Mouse (Mus musculus): ENCODE data around the gene Gxylt1.

Gxylt1 gene

GRCm38 (mm10) chr15:93267479-93267878 lies 7.5 kb downstream of the Gxylt1 start:
- peaks cover 19% of the 10 kb centered on the region for H3K4me1 ChIP-seq (replicated peaks; ENCODE audit: low read depth, low read length)
- TF ChIP-seq NANOG (IDR thresholded peaks at IDR 0.05; ENCODE audit: borderline replicate concordance, low read length) (no peak), POU5F1 (IDR thresholded peaks at IDR 0.05; ENCODE audit: borderline replicate concordance, low read length) (no peak), CTCF (conservative IDR thresholded peaks at IDR 0.05; ENCODE audit: low read length) (no peak)
- no peak overlapping the region for H3K4me3 ChIP-seq (replicated peaks; ENCODE audit: low read length)
- peaks cover 17% of the 10 kb centered on the region for H3K36me3 ChIP-seq (ENCODE audit: insufficient read depth, low read length)
- no peaks in the 10 kb centered on the region for H3K9me3 ChIP-seq (ENCODE audit: low read length)
- no peaks in the 10 kb centered on the region for H3K27me3 ChIP-seq (ENCODE audit: insufficient read depth, low read length)

- H3K4me3 ChIP-seq (replicated peaks; ENCODE audit: low read length), result no peak overlapping the region
- H3K27me3 ChIP-seq (ENCODE audit: insufficient read depth, low read length), result no peaks in the 10 kb centered on the region
- peaks cover 19% of the 10 kb centered on the region for H3K4me1 ChIP-seq (replicated peaks; ENCODE audit: low read depth, low read length)
- no peak for TF ChIP-seq NANOG (IDR thresholded peaks at IDR 0.05; ENCODE audit: borderline replicate concordance, low read length)
- TF ChIP-seq POU5F1 (IDR thresholded peaks at IDR 0.05; ENCODE audit: borderline replicate concordance, low read length), result no peak
- TF ChIP-seq CTCF (conservative IDR thresholded peaks at IDR 0.05; ENCODE audit: low read length), result no peak
- H3K9me3 ChIP-seq (ENCODE audit: low read length), result no peaks in the 10 kb centered on the region
- peaks cover 19% of the 10 kb centered on the region for H3K36me3 ChIP-seq (ENCODE audit: insufficient read depth, low read length)
These were observed 8.6 kb downstream of the Gxylt1 start for GRCm38 (mm10) chr15:93266361-93266760.

- Histone ChIP-seq H3K4me1 (replicated peaks; ENCODE audit: low read depth, low read length) (peaks cover 18% of the 10 kb centered on the region), H3K27me3 (ENCODE audit: insufficient read depth, low read length) (no peaks in the 10 kb centered on the region), H3K4me3 (replicated peaks; ENCODE audit: low read length) (no peak overlapping the region), H3K9me3 (ENCODE audit: low read length) (no peaks in the 10 kb centered on the region), H3K36me3 (ENCODE audit: insufficient read depth, low read length) (peaks cover 25% of the 10 kb centered on the region)
- no peak for TF ChIP-seq NANOG (IDR thresholded peaks at IDR 0.05; ENCODE audit: borderline replicate concordance, low read length)
- TF ChIP-seq POU5F1 (IDR thresholded peaks at IDR 0.05; ENCODE audit: borderline replicate concordance, low read length), result no peak
- TF ChIP-seq CTCF (conservative IDR thresholded peaks at IDR 0.05; ENCODE audit: low read length), result peak; percentile 38
These were observed 9.3 kb downstream of the Gxylt1 start for GRCm38 (mm10) chr15:93265728-93266127.

GRCm38 (mm10) chr15:93265231-93265630 lies 9.7 kb downstream of the Gxylt1 start:
- H3K4me3 ChIP-seq (replicated peaks; ENCODE audit: low read length), result no peak overlapping the region
- peaks cover 13% of the 10 kb centered on the region for H3K4me1 ChIP-seq (replicated peaks; ENCODE audit: low read depth, low read length)
- peaks cover 27% of the 10 kb centered on the region for H3K36me3 ChIP-seq (ENCODE audit: insufficient read depth, low read length)
- H3K27me3 ChIP-seq (ENCODE audit: insufficient read depth, low read length), result no peaks in the 10 kb centered on the region
- H3K9me3 ChIP-seq (ENCODE audit: low read length), result no peaks in the 10 kb centered on the region
- TF ChIP-seq POU5F1 (IDR thresholded peaks at IDR 0.05; ENCODE audit: borderline replicate concordance, low read length), result no peak
- TF ChIP-seq NANOG (IDR thresholded peaks at IDR 0.05; ENCODE audit: borderline replicate concordance, low read length), result no peak
- no peak for TF ChIP-seq CTCF (conservative IDR thresholded peaks at IDR 0.05; ENCODE audit: low read length)

GRCm38 (mm10) chr15:93264221-93264620 lies 10.8 kb downstream of the Gxylt1 start:
- no peaks in the 10 kb centered on the region for H3K9me3 ChIP-seq (ENCODE audit: low read length)
- no peak for TF ChIP-seq POU5F1 (IDR thresholded peaks at IDR 0.05; ENCODE audit: borderline replicate concordance, low read length)
- no peak for TF ChIP-seq CTCF (conservative IDR thresholded peaks at IDR 0.05; ENCODE audit: low read length)
- no peak for TF ChIP-seq NANOG (IDR thresholded peaks at IDR 0.05; ENCODE audit: borderline replicate concordance, low read length)
- no peak overlapping the region for H3K4me3 ChIP-seq (replicated peaks; ENCODE audit: low read length)
- peaks cover 22% of the 10 kb centered on the region for H3K36me3 ChIP-seq (ENCODE audit: insufficient read depth, low read length)
- peaks cover 6% of the 10 kb centered on the region for H3K4me1 ChIP-seq (replicated peaks; ENCODE audit: low read depth, low read length)
- no peaks in the 10 kb centered on the region for H3K27me3 ChIP-seq (ENCODE audit: insufficient read depth, low read length)

GRCm38 (mm10) chr15:93263566-93263965 lies 11.4 kb downstream of the Gxylt1 start:
- H3K36me3 ChIP-seq (ENCODE audit: insufficient read depth, low read length), result peaks cover 27% of the 10 kb centered on the region
- H3K9me3 ChIP-seq (ENCODE audit: low read length), result no peaks in the 10 kb centered on the region
- no peaks in the 10 kb centered on the region for H3K27me3 ChIP-seq (ENCODE audit: insufficient read depth, low read length)
- no peak for TF ChIP-seq NANOG (IDR thresholded peaks at IDR 0.05; ENCODE audit: borderline replicate concordance, low read length)
- no peak overlapping the region for H3K4me3 ChIP-seq (replicated peaks; ENCODE audit: low read length)
- H3K4me1 ChIP-seq (replicated peaks; ENCODE audit: low read depth, low read length), result peaks cover 6% of the 10 kb centered on the region

GRCm38 (mm10) chr15:93262818-93263217 lies 12.2 kb downstream of the Gxylt1 start:
- TF ChIP-seq NANOG (IDR thresholded peaks at IDR 0.05; ENCODE audit: borderline replicate concordance, low read length) (no peak), CTCF (conservative IDR thresholded peaks at IDR 0.05; ENCODE audit: low read length) (no peak), POU5F1 (IDR thresholded peaks at IDR 0.05; ENCODE audit: borderline replicate concordance, low read length) (no peak)
- peaks cover 34% of the 10 kb centered on the region for H3K36me3 ChIP-seq (ENCODE audit: insufficient read depth, low read length)
- no peaks in the 10 kb centered on the region for H3K27me3 ChIP-seq (ENCODE audit: insufficient read depth, low read length)
- H3K4me3 ChIP-seq (replicated peaks; ENCODE audit: low read length), result no peak overlapping the region
- peaks cover 6% of the 10 kb centered on the region for H3K4me1 ChIP-seq (replicated peaks; ENCODE audit: low read depth, low read length)
- H3K9me3 ChIP-seq (ENCODE audit: low read length), result no peaks in the 10 kb centered on the region

- TF ChIP-seq POU5F1 (IDR thresholded peaks at IDR 0.05; ENCODE audit: borderline replicate concordance, low read length) (no peak), NANOG (IDR thresholded peaks at IDR 0.05; ENCODE audit: borderline replicate concordance, low read length) (no peak), CTCF (conservative IDR thresholded peaks at IDR 0.05; ENCODE audit: low read length) (no peak)
- Histone ChIP-seq H3K27me3 (ENCODE audit: insufficient read depth, low read length) (no peaks in the 10 kb centered on the region), H3K9me3 (ENCODE audit: low read length) (no peaks in the 10 kb centered on the region), H3K4me3 (replicated peaks; ENCODE audit: low read length) (no peak overlapping the region), H3K4me1 (replicated peaks; ENCODE audit: low read depth, low read length) (peaks cover 6% of the 10 kb centered on the region), H3K36me3 (ENCODE audit: insufficient read depth, low read length) (peaks cover 40% of the 10 kb centered on the region)
These were observed 12.7 kb downstream of the Gxylt1 start for GRCm38 (mm10) chr15:93262274-93262673.

GRCm38 (mm10) chr15:93259933-93260332 lies 15.0 kb downstream of the Gxylt1 start:
- peaks cover 11% of the 10 kb centered on the region for H3K4me1 ChIP-seq (replicated peaks; ENCODE audit: low read depth, low read length)
- no peaks in the 10 kb centered on the region for H3K9me3 ChIP-seq (ENCODE audit: low read length)
- H3K36me3 ChIP-seq (ENCODE audit: insufficient read depth, low read length), result peaks cover 51% of the 10 kb centered on the region
- no peak for TF ChIP-seq POU5F1 (IDR thresholded peaks at IDR 0.05; ENCODE audit: borderline replicate concordance, low read length)
- TF ChIP-seq CTCF (conservative IDR thresholded peaks at IDR 0.05; ENCODE audit: low read length), result no peak
- TF ChIP-seq NANOG (IDR thresholded peaks at IDR 0.05; ENCODE audit: borderline replicate concordance, low read length), result no peak
- no peaks in the 10 kb centered on the region for H3K27me3 ChIP-seq (ENCODE audit: insufficient read depth, low read length)
- no peak overlapping the region for H3K4me3 ChIP-seq (replicated peaks; ENCODE audit: low read length)

Measured in E14TG2a.4 (cell line).